Mouse (Mus musculus) ES-E14 (cell line): ENCODE results near the gene Ccnb1. TPM values are rescaled to one million over a fixed set of nuclear protein-coding genes. Genes with fewer than 3 reads are reported as not detected.
A peak's percentile ranks its signal among the peaks of the same experiment; 100 is the strongest.
"Not testable (repeated sequence)": the region's sequence is repeated elsewhere in the genome, so short reads cannot be mapped to it uniquely, and the experiment has no call there.

Source experiments
- DNase-seq: peaks from one replicate; pipeline ENCODE4 v3.0.0-alpha.2; 2013; ENCODE audit warnings: low read depth, low spot score
- H3K27ac ChIP-seq: 2 replicates; pipeline ENCODE4 v1.5.1; 2012; ENCODE audit warnings: low read depth, mild to moderate bottlenecking, low read length, moderate library complexity, mixed read lengths; ENCODE audit not compliant: poor library complexity, insufficient read depth, severe bottlenecking
- H3K36me3 ChIP-seq: 2 replicates; pipeline ENCODE4 v1.6.1; 2012; ENCODE audit warnings: mild to moderate bottlenecking, low read length, moderate library complexity, mixed read lengths; ENCODE audit not compliant: control insufficient read depth, poor library complexity, insufficient read depth, severe bottlenecking
- H3K4me1 ChIP-seq, 2 experiments: fragments of 150-350 bp in 1 of 2; sonication (generic) in 1 of 2; 2 replicates each; pipeline ENCODE4 v1.6.1; 2012; ENCODE audit warnings: low read length in 2 of 2, mild to moderate bottlenecking in 1 of 2, mixed read lengths in 1 of 2; ENCODE audit not compliant: control insufficient read depth in 2 of 2, insufficient read depth in 2 of 2, poor library complexity in 1 of 2
- H3K4me3 ChIP-seq, 2 experiments: fragments of 150-350 bp in 1 of 2; sonication (generic) in 1 of 2; 2 replicates each; pipeline ENCODE4 v1.5.1; 2012; ENCODE audit warnings: low read length in 2 of 2, low read depth in 1 of 2, mild to moderate bottlenecking in 1 of 2, mixed read lengths in 1 of 2; ENCODE audit not compliant: insufficient read depth in 1 of 2, poor library complexity in 1 of 2, severe bottlenecking in 1 of 2
- H3K9ac ChIP-seq: 2 replicates; pipeline ENCODE4 v1.6.1; 2012; ENCODE audit warnings: low read depth, mild to moderate bottlenecking, low read length, mixed read lengths; ENCODE audit not compliant: poor library complexity, insufficient read depth, severe bottlenecking
- H3K9me3 ChIP-seq: fragments of 150-350 bp; sonication (generic); 2 replicates; pipeline ENCODE4 v1.6.1; 2012; ENCODE audit warnings: low read depth, mild to moderate bottlenecking, low read length; ENCODE audit not compliant: control insufficient read depth, insufficient read depth
- CHD2 ChIP-seq: IDR thresholded peaks from 2 replicates; pipeline ENCODE4 v1.6.1; 2014; ENCODE audit warnings: mild to moderate bottlenecking, low read depth, low read length, inconsistent platforms
- HCFC1 ChIP-seq: IDR thresholded peaks from 2 replicates; pipeline ENCODE4 v1.6.1; 2012; ENCODE audit warnings: low read length, inconsistent platforms, borderline replicate concordance; ENCODE audit not compliant: insufficient read depth
- MAFK ChIP-seq: IDR thresholded peaks from 2 replicates; pipeline ENCODE4 v1.6.1; 2014; ENCODE audit warnings: mild to moderate bottlenecking, low read depth, low read length, inconsistent platforms; ENCODE audit not compliant: insufficient read depth
- ZC3H11A ChIP-seq: IDR thresholded peaks from 2 replicates; pipeline ENCODE4 v1.6.1; 2012; ENCODE audit warnings: low read depth, mild to moderate bottlenecking, inconsistent platforms, low read length, borderline replicate concordance
- ZNF384 ChIP-seq: IDR thresholded peaks from 2 replicates; pipeline ENCODE4 v1.6.1; 2012; ENCODE audit warnings: low read depth, low read length, inconsistent platforms
- in situ Hi-C, 2 experiments: fragments of 600-800 bp; cut with MboI; formaldehyde crosslinking; loops; one replicate each; pipeline ENCODE4 v1.15.1; 2025; ENCODE audit warnings: low sequenced_read_pairs in 2 of 2, inconsistent platforms in 1 of 2; ENCODE audit not compliant: unreplicated experiment in 2 of 2
- total RNA-seq: library from RNA; depleted of rRNA; stranded (reverse); fragments of 300-350 nt; gene quantifications from 2 replicates; pipeline ENCODE4 v1.2.3, GENCODE M21; 2012

Ccnb1 gene
- total RNA-seq, 1 experiment: 410 TPM

DNA sequence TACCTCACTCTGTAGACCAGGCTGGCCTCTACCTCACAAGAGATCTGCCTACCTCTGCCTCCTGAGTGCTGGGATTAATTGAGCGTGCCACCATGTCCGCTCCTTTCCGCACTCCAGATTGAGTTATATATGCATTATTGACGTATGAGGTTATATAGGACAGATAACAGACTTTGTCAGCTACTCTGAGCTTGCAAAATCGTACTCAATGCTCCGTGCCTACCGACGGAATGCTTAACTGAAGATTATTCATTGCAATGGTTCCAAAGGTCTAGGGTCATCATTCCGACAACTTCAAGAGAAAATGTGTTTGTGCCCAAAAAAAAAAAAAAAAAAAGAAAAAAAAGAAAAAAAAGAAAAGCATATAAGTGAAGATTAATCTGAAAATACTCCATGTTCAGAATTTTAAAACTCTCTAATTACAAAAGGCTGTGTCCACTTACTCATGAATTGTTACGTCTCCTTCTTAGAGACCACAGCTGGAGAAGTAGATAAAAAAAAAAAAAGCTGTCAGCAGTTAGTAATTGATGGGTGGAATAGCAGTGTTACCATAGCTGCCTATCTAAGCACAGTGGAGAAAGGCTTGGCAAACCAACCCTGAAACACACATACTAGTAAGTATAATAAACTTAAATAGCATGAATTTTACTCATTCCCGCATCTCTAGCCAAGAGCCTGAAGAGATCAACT, 42.9 kb downstream of the Ccnb1 start:
- no peak for DNase-seq
- peak overlapping the region; percentile 78 to 90 for H3K4me3 ChIP-seq
- H3K4me1 ChIP-seq: peaks cover 2 to 7% of the 10 kb centered on the region in 2 experiments; a peak in 1 of 4 replicates
- H3K9ac ChIP-seq: no peak overlapping the region
- TF ChIP-seq ZNF384 (peak; percentile 94), CHD2 (no peak), HCFC1 (no peak)
- H3K36me3 ChIP-seq: no peaks in the 10 kb centered on the region
- no peak overlapping the region for H3K27ac ChIP-seq
- in situ Hi-C loops: no loop called here
- H3K9me3 ChIP-seq: no peaks in the 10 kb centered on the region

DNA sequence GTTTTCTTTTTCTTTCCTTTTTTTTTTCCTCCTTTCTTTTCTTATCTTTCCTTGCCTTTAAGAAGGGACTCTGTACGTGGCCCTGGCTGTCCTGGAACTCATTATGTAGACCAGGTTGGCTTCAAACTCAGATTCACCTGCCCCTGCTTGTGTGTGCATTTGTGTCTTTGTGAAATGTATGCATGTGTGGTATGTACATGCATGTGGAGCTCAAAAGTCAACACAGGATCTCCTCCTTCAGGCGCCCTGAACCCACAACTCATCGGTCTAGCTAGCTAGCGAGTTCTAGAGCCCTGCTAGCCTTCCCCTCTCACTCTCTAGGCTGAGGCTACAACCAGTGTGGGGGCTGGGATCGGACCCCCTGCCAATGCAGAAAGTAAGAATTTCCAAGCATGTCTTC, 43.5 kb downstream of the Ccnb1 start:
- H3K4me1 ChIP-seq: peaks cover 2 to 7% of the 10 kb centered on the region in 2 experiments; a peak in 1 of 4 replicates
- no peaks in the 10 kb centered on the region for H3K36me3 ChIP-seq
- in situ Hi-C loops: no loop called here
- H3K27ac ChIP-seq: no peak overlapping the region
- no peak overlapping the region for H3K4me3 ChIP-seq
- H3K9me3 ChIP-seq: no peaks in the 10 kb centered on the region
- no peak for DNase-seq
- no peak overlapping the region for H3K9ac ChIP-seq
- TF ChIP-seq CHD2 (no peak), MAFK (no peak), ZNF384 (no peak), HCFC1 (no peak), ZC3H11A (no peak)

DNA sequence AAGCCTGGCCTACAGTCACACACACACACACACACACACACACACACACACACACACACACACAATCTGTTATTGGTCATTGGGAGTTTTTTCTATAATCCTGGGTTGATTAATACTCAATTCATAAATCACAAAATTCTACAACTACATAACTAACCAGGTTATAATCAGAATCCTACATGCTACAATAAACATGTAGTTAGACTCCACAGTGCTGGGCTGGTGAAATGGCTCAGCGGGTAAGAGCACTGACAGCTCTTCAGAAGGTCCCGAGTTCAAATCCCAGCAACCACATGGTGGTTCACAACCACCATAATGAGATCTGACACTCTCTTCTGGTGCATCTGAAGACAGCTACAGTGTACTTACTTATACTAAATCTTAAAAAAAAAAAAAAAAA, 53.6 kb downstream of the Ccnb1 start:
- DNase-seq: no peak
- peaks cover 1 to 2% of the 10 kb centered on the region in 2 experiments for H3K4me1 ChIP-seq
- H3K4me3 ChIP-seq: no peak overlapping the region
- no peak overlapping the region for H3K27ac ChIP-seq
- no peak for TF ChIP-seq MAFK
- no peak for TF ChIP-seq CHD2
- TF ChIP-seq ZNF384: no peak
- TF ChIP-seq HCFC1: no peak
- TF ChIP-seq ZC3H11A: no peak
- H3K9ac ChIP-seq: no peak overlapping the region
- in situ Hi-C loops: no loop called here
- peaks cover 6% of the 10 kb centered on the region for H3K36me3 ChIP-seq
- no peaks in the 10 kb centered on the region for H3K9me3 ChIP-seq

DNA sequence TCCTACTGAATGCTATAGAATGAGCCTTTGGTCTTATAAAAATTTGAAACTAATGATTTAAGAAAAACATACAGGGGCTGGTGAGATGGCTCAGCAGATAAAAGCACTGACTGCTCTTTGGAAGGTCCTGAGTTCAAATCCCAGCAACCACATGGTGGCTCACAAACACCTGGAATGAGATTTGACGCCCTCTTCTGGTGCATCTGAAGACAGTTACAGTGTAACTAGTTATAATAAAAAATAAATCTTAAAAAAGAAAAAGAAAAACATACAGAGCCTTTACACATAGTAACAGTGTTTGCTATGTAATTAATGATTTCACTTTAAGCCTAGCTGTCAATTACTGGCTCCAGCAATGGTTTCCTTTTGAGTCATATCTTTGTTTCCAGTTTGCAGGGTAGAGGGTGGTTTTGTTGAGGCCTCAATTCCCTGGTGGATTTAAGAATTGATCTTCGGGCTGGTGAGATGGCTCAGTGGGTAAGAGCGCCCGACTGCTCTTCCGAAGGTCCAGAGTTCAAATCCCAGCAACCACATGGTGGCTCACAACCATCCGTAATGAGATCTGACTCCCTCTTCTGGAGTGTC, 54.8 kb downstream of the Ccnb1 start:
- H3K9me3 ChIP-seq, H3K9ac ChIP-seq, DNase-seq, H3K4me1 ChIP-seq, H3K4me3 ChIP-seq, H3K36me3 ChIP-seq, in situ Hi-C loops, H3K27ac ChIP-seq: not testable (repeated sequence)

DNA sequence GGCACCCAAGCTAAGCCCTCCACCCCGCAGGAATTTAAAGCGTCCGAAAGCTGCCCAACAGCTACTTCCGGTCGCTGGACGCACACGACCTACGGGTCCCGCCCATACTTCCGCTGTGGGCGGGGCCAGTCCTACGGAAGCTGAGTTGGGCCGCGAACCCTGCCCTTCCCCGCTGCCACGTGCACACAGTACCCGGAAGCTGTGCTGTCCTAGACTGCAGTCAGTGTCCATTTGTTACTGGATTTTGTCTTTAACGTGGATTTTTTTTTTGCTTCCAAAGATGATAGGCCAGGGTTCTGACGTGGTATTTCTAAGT, 55.6 kb downstream of the Ccnb1 start, which contains the start of gene Cdk7:
Cdk7 (minus strand) TSS at position 79 of the 316 bp plus-strand sequence.
- Histone ChIP-seq H3K27ac (peak within 1 kb of the TSS; percentile 33), H3K36me3 (peaks cover 7% of the 10 kb centered on the region), H3K4me3 (peak within 1 kb of the TSS; percentile 73 to 86), H3K9me3 (no peaks in the 10 kb centered on the region), H3K4me1 (peaks cover 2 to 3% of the 10 kb centered on the region in 2 experiments), H3K9ac (peak within 1 kb of the TSS; percentile 83)
- TF ChIP-seq ZNF384 (0 out of 2 replicates have a peak, but pooled peaks have one; percentile 6), MAFK (no peak), CHD2 (peak; percentile 44; the same call in 1 of the 2 replicates), ZC3H11A (no peak), HCFC1 (peak; percentile 76)
- DNase-seq: peak; percentile 94
- in situ Hi-C loops: no loop called here
